Mouse (Mus musculus) forebrain, embryonic 14.5 days (tissue): Measurements from ENCODE around the gene Drd3. TPM values are rescaled to one million over a fixed set of nuclear protein-coding genes. Genes with fewer than 3 reads are reported as not detected.

ENCODE experiments used
- ATAC-seq: fragments of 200-750 bp; cut with Nextera tagmentation; 2 replicates; pipeline ENCODE4 v1.8.0; 2017; ENCODE audit warnings: mild to moderate bottlenecking, moderate library complexity
- DNase-seq: peaks from one replicate; pipeline ENCODE4 v3.0.0-alpha.2; 2015; ENCODE audit warnings: low spot score
- H3K27ac ChIP-seq: fragments of 300-500 bp; sonication (generic); 2 replicates; pipeline ENCODE4 v1.5.1; 2014; ENCODE audit warnings: low read depth, mild to moderate bottlenecking, control low read depth, low read length, moderate library complexity
- H3K27me3 ChIP-seq: fragments of 300-500 bp; sonication (generic); replicated peaks from 2 replicates; pipeline ENCODE4 v1.6.1; 2014; ENCODE audit warnings: low read length, control low read depth, mixed read lengths; ENCODE audit not compliant: control insufficient read depth, insufficient read depth
- H3K36me3 ChIP-seq: fragments of 300-500 bp; sonication (generic); 2 replicates; pipeline ENCODE4 v1.6.1; 2014; ENCODE audit warnings: low read length, control low read depth; ENCODE audit not compliant: control insufficient read depth, insufficient read depth
- H3K4me1 ChIP-seq: fragments of 300-500 bp; sonication (generic); 2 replicates; pipeline ENCODE4 v1.6.1; 2014; ENCODE audit warnings: antibody characterized with exemption, low read length, control low read depth; ENCODE audit not compliant: control insufficient read depth, insufficient read depth
- H3K4me2 ChIP-seq: fragments of 300-500 bp; sonication (generic); 2 replicates; pipeline ENCODE4 v1.6.1; 2014; ENCODE audit warnings: mild to moderate bottlenecking, control low read depth, low read length
- H3K4me3 ChIP-seq: fragments of 300-500 bp; sonication (generic); 2 replicates; pipeline ENCODE4 v1.5.1; 2014; ENCODE audit warnings: low read depth, low read length, control low read depth
- H3K9ac ChIP-seq: fragments of 300-500 bp; sonication (generic); 2 replicates; pipeline ENCODE4 v1.6.1; 2014; ENCODE audit warnings: mild to moderate bottlenecking, low read length, control low read depth, moderate library complexity
- H3K9me3 ChIP-seq: fragments of 300-500 bp; sonication (generic); replicated peaks from 2 replicates; pipeline ENCODE4 v1.6.1; 2016; ENCODE audit warnings: low read length, control low read depth, mixed read lengths; ENCODE audit not compliant: control insufficient read depth
- WGBS: fragments of 180-500 bp; shearing (Covaris S2); extraction: QIAGEN DNeasy Blood & Tissue Kit; methylation state at CpG from one replicate; pipeline ENCODE4 v1.1.7; 2014; 5-methylcytosine and 5-hydroxymethylcytosine counted together
- polyA plus RNA-seq: library from polyadenylated mRNA; unstranded; fragments of >200 nt; fragmentation: Nextera tagmentation; extraction: Ambion mirVana; gene quantifications from 2 replicates; pipeline ENCODE4 v1.2.1, GENCODE M21; 2014

The Drd3 gene
- polyA plus RNA-seq, 1 experiment from 2014 or later, result 0.13 TPM

DNA sequence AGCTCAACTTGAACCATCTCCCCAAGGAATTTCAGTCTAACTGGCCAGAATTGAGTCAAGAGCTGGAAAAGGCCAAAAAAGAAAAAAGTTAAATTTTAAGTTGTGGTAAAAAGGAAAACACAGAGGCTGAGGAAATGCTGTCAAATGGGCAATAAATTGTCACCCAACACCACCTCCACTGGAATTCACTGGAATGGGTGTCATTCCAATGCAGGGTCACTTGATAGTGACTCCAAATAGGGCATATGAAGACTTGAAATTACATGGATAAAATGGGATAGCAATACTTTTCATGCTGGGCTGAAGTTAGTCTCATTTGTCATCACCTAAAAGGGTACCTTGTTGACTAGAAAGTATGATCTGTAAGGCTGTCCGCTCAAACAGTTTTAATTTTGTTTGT lies 18.9 kb downstream of the Drd3 start:
- no peak overlapping the region for H3K9ac ChIP-seq
- H3K27ac ChIP-seq, result no peak overlapping the region
- no peaks in the 10 kb centered on the region for H3K27me3 ChIP-seq
- H3K4me1 ChIP-seq, result no peaks in the 10 kb centered on the region
- DNase-seq (no peak), ATAC-seq (no peak)
- H3K4me2 ChIP-seq, result no peak overlapping the region
- no peaks in the 10 kb centered on the region for H3K9me3 ChIP-seq
- no peak overlapping the region for H3K4me3 ChIP-seq
- 93% methylated on average over 1 of the region's 1 CpGs for WGBS
- no peaks in the 10 kb centered on the region for H3K36me3 ChIP-seq

DNA sequence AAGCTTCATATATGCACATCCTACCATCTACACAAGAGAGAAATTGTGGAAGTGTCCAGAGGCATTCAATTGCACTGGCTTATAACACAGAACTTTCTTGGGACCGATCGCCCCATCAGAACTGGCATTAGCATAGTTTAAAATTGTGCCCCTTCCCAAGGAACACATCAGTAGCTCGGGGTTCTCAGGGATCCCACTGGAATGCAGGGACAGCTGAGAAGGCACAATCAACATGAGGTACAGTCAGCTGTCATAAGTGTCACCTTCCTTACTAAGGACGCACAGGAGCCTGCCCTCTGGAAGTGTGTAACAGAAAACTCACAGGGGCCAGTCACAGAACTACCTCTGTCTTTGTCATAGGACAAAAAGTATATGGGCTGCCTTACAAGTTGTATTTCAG lies 19.7 kb downstream of the Drd3 start:
- H3K9me3 ChIP-seq, result no peaks in the 10 kb centered on the region
- H3K27ac ChIP-seq, result no peak overlapping the region
- H3K9ac ChIP-seq, result no peak overlapping the region
- H3K4me3 ChIP-seq, result no peak overlapping the region
- H3K36me3 ChIP-seq, result no peaks in the 10 kb centered on the region
- 89% methylated on average over 4 of the region's 4 CpGs for WGBS
- ATAC-seq (no peak), DNase-seq (no peak)
- H3K4me1 ChIP-seq, result no peaks in the 10 kb centered on the region
- H3K4me2 ChIP-seq, result no peak overlapping the region
- H3K27me3 ChIP-seq, result no peaks in the 10 kb centered on the region

DNA sequence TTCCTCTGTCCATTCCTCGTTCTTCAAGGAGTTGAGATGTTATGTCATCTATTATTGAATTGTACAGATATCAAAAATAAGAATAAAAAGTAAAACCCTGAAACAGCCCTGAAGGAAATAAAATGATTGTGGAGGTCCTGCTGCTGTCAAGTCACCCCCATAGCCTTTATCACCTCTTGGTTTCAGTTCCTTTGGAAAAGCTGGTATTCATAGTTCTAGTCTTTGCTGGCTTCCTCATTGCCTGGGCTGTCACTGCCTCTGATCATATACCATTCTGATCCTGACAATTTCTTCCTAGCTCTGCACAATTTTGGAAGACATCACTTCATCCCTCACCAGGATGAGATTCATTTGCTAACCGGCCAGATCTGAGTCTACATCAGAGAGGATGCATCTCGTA lies 23.1 kb downstream of the Drd3 start:
- Histone ChIP-seq H3K36me3 (no peaks in the 10 kb centered on the region), H3K4me2 (no peak overlapping the region), H3K27me3 (no peaks in the 10 kb centered on the region), H3K27ac (no peak overlapping the region), H3K9me3 (no peaks in the 10 kb centered on the region), H3K4me3 (no peak overlapping the region), H3K4me1 (no peaks in the 10 kb centered on the region), H3K9ac (no peak overlapping the region)
- DNase-seq, result no peak
- 89% methylated on average over 3 of the region's 3 CpGs for WGBS
- no peak for ATAC-seq

DNA sequence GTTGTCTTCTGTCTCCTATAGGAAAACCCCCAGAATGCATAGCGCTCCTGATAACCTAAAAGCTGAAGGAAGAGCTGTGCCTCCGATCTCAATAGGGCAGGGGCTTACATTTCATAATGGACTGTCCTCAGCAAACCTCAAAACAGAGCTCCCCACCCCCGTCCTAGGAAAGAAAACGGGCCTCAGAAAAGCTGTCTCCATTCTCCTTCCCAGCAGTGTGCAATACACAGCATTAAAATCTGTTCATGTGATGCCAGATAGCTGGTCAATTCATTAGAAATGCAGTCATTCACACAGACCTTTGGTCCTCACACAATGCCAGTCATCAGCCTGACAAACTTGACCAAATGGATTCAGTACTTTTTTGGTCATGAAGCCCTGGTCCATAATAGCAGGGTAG lies 45.7 kb downstream of the Drd3 start:
- Histone ChIP-seq H3K4me3 (no peak overlapping the region), H3K4me2 (no peak overlapping the region; the same call in 1 of the 2 replicates), H3K36me3 (no peaks in the 10 kb centered on the region), H3K4me1 (peaks cover 25% of the 10 kb centered on the region), H3K9ac (no peak overlapping the region), H3K27me3 (no peaks in the 10 kb centered on the region), H3K9me3 (no peaks in the 10 kb centered on the region), H3K27ac (peak overlapping the region; percentile 68)
- 10% methylated on average over 4 of the region's 4 CpGs for WGBS
- peak; percentile 73 for DNase-seq
- peak; percentile 72 for ATAC-seq

DNA sequence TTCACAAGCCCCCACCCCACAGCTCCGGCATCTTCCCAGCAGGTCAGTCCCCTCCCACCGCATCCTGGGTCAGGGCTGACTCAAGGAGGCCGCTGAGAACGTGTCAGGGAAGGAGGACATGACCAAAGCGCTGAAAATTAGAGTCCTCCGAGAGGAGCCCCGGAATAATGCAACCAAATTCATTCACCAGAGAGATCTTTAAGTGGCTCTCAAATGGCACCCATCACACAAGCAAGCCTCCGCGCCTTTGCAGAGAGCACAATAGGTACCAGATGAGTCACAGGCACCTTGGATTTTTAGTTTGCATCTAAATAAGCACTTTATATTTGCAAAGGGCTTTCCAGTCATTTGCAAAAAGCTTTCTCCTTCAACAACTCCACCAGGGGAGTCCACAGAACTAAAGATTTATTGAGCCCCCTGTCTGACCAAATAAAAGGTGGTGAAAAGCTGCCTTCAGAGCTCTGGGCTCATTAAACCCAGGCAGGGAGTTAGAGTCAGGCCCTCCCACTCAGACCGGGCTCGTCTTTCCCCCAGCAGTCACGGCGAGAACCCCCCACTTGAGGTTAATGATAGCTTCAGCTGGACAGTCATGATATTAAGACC lies 46.4 kb downstream of the Drd3 start:
- ATAC-seq, result peak; percentile 86
- 0 out of 2 replicates have a peak overlapping the region, but pooled peaks have one; percentile 14 for H3K9ac ChIP-seq
- H3K4me1 ChIP-seq, result peaks cover 25% of the 10 kb centered on the region
- H3K27ac ChIP-seq, result peak overlapping the region; percentile 70; the same call in 1 of the 2 replicates
- no peaks in the 10 kb centered on the region for H3K27me3 ChIP-seq
- 2% methylated on average over 13 of the region's 13 CpGs for WGBS
- peak overlapping the region; percentile 15; the same call in 1 of the 2 replicates for H3K4me2 ChIP-seq
- H3K9me3 ChIP-seq, result no peaks in the 10 kb centered on the region
- DNase-seq, result peak; percentile 90
- H3K36me3 ChIP-seq, result no peaks in the 10 kb centered on the region
- no peak overlapping the region for H3K4me3 ChIP-seq

DNA sequence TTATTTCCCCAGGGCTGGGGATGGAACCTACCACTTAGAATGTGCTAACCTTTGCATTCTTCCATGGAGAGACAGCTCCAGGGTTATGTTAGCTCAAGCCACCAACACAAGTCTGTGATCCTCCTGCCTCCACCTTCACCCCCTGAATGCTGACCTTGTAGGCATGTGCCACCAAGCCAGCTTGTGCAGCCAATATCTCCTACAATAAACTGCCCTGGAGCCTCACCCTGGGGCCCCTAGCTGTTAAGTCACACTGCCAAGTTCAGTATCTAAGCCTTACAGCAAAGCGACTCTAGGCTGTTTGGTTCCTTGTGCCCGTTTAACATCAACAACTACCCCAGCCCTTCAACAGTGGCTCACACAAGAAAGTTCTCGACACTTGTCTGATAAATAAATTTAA lies 47.3 kb downstream of the Drd3 start:
- WGBS, result 21% methylated on average over 3 of the region's 3 CpGs
- ATAC-seq (no peak), DNase-seq (no peak)
- H3K4me1 ChIP-seq, result peaks cover 25% of the 10 kb centered on the region
- no peak overlapping the region for H3K4me3 ChIP-seq
- H3K27me3 ChIP-seq, result no peaks in the 10 kb centered on the region
- H3K9ac ChIP-seq, result no peak overlapping the region
- H3K27ac ChIP-seq, result peak overlapping the region; percentile 70; the same call in 1 of the 2 replicates
- no peak overlapping the region for H3K4me2 ChIP-seq
- no peaks in the 10 kb centered on the region for H3K36me3 ChIP-seq
- H3K9me3 ChIP-seq, result no peaks in the 10 kb centered on the region

DNA sequence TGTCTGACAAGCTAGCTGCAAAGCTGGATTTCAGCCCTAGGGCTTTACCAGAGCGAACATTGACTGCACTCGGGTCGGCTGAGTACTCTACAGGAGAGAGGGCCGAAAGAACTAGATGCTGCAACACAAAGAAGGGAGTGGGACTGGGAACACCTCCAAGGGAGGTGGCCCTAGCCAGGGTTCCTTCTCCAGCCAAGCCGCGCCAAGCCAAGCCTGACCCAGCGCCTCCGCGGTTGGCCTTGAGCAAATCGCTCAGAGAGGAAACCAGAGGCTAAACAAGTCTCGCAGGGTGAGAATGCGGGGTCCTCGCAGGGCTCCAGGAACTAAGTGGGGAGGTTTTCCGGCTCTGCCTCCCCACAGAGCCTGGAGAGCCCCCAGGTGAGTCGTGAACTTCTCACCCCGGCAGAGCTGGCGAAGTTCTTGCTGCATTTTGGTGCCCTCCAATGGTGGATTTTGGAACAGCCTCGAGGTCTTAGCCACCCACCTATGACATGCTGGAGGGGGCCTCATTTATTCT lies 48.0 kb downstream of the Drd3 start:
- WGBS, result 1% methylated on average over 18 of the region's 18 CpGs
- ATAC-seq, result peak; percentile 52
- H3K27ac ChIP-seq, result peak overlapping the region; percentile 40; the same call in 1 of the 2 replicates

DNA sequence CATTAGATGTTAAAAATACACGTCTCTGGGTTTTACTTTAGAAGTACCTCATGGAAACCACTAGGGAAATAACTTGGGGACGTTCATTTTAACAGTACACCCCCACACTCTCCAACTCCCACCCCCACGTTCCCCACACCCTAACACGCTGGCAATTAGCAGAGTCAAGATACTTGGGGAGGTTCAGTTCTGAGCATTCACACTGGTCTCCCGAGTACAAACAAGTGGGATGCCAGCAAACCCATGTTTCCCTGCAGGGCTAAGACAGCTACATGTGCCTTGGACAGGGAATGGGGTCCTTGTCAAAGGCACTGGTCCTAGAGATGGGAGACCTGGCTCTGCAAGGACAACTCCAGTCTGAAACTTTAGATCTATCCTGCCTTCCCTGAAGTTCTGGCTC lies 48.6 kb downstream of the Drd3 start:
- H3K4me1 ChIP-seq, result peaks cover 25% of the 10 kb centered on the region
- H3K27me3 ChIP-seq, result no peaks in the 10 kb centered on the region
- no peak overlapping the region for H3K4me3 ChIP-seq
- no peak overlapping the region for H3K9ac ChIP-seq
- no peak for ATAC-seq
- no peak overlapping the region for H3K27ac ChIP-seq
- H3K36me3 ChIP-seq, result no peaks in the 10 kb centered on the region
- WGBS, result 36% methylated on average over 5 of the region's 5 CpGs
- no peak overlapping the region for H3K4me2 ChIP-seq
- DNase-seq, result no peak
- no peaks in the 10 kb centered on the region for H3K9me3 ChIP-seq

More for the DNA sequence above, 48.0 kb downstream of the Drd3 start:
- Histone ChIP-seq H3K27me3 (no peaks in the 10 kb centered on the region), H3K9me3 (no peaks in the 10 kb centered on the region), H3K36me3 (no peaks in the 10 kb centered on the region), H3K4me2 (peak overlapping the region; percentile 53), H3K4me1 (peaks cover 25% of the 10 kb centered on the region), H3K4me3 (peak overlapping the region; percentile 17), H3K9ac (peak overlapping the region; percentile 10; the same call in 1 of the 2 replicates)
- DNase-seq, result peak; percentile 87

DNA sequence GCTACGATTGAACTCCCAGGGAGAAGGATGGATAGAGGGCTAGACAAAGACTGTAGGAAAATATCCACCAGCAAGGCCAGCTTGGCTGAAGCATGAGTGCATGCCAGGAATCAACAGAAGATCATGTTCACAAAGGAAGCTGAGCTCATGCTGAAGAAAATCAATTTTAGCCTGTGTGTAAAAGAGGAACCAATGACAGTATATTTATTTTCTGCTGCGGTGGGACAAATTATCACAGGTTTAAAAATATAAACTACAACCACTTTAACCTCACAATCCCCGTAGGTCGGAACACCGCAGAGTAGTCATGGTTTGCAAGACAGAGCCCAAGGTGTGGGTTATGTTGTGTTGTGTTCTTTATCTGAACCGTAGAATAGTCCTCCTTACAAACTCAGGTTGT lies 50.5 kb downstream of the Drd3 start:
- no peak overlapping the region for H3K9ac ChIP-seq
- peaks cover 20% of the 10 kb centered on the region for H3K4me1 ChIP-seq
- WGBS, result 93% methylated on average over 6 of the region's 6 CpGs
- no peak overlapping the region for H3K27ac ChIP-seq
- no peak overlapping the region for H3K4me2 ChIP-seq
- no peaks in the 10 kb centered on the region for H3K27me3 ChIP-seq
- ATAC-seq, result no peak
- H3K36me3 ChIP-seq, result no peaks in the 10 kb centered on the region
- no peak for DNase-seq
- H3K9me3 ChIP-seq, result no peaks in the 10 kb centered on the region
- no peak overlapping the region for H3K4me3 ChIP-seq
